Mouse (Mus musculus) MEL (cell line): Measurements from ENCODE around the gene Foxn2. TPM values are rescaled to one million over a fixed set of nuclear protein-coding genes. Genes with fewer than 3 reads are reported as not detected.

Source experiments
- DNase-seq: peaks from one replicate; pipeline ENCODE4 v3.0.0; 2011; ENCODE audit warnings: low read depth, low spot score
- H3K27ac ChIP-seq: 2 replicates; pipeline ENCODE4 v1.5.1; 2012; ENCODE audit warnings: low read depth, mild to moderate bottlenecking, control low read depth, low read length, moderate library complexity; ENCODE audit not compliant: control insufficient read depth
- H3K27me3 ChIP-seq, 2 experiments: fragments of 150-350 bp in 1 of 2; sonication (generic) in 1 of 2; 2 replicates each; pipeline ENCODE4 v1.6.1; 2012; ENCODE audit warnings: low read length in 2 of 2, mild to moderate bottlenecking in 2 of 2, improper control_type of control experiment in 1 of 2, moderate library complexity in 1 of 2; ENCODE audit not compliant: insufficient read depth in 2 of 2, control insufficient read depth in 1 of 2
- H3K36me3 ChIP-seq, 2 experiments: 2 replicates each; pipeline ENCODE4 v1.6.1; 2012 to 2014; ENCODE audit warnings: low read length in 2 of 2, improper control_type of control experiment in 1 of 2, inconsistent platforms in 1 of 2, mild to moderate bottlenecking in 1 of 2; ENCODE audit not compliant: insufficient read depth in 2 of 2, control insufficient read depth in 1 of 2
- H3K4me1 ChIP-seq, 2 experiments: fragments of 150-350 bp in 1 of 2; sonication (generic) in 1 of 2; 2 replicates each; pipeline ENCODE4 v1.6.1; 2012; ENCODE audit warnings: low read length in 2 of 2, improper control_type of control experiment in 1 of 2, mild to moderate bottlenecking in 1 of 2; ENCODE audit not compliant: insufficient read depth in 2 of 2, control insufficient read depth in 1 of 2
- H3K4me3 ChIP-seq, 2 experiments: fragments of 150-350 bp in 1 of 2; sonication (generic) in 1 of 2; 2 replicates each; pipeline ENCODE4 v1.5.1; 2012; ENCODE audit warnings: low read depth in 2 of 2, low read length in 2 of 2, mild to moderate bottlenecking in 2 of 2, moderate library complexity in 2 of 2, control low read depth in 1 of 2, improper control_type of control experiment in 1 of 2; ENCODE audit not compliant: control insufficient read depth in 1 of 2, insufficient read depth in 1 of 2
- H3K79me2 ChIP-seq: 2 replicates; pipeline ENCODE4 v1.6.1; 2012; ENCODE audit warnings: mild to moderate bottlenecking, low read length, moderate library complexity; ENCODE audit not compliant: control insufficient read depth, poor library complexity, insufficient read depth
- H3K9ac ChIP-seq: 2 replicates; pipeline ENCODE4 v1.6.1; 2012; ENCODE audit warnings: low read depth, mild to moderate bottlenecking, control low read depth, low read length, moderate library complexity; ENCODE audit not compliant: control insufficient read depth, poor library complexity, severe bottlenecking
- H3K9me3 ChIP-seq: fragments of 150-350 bp; sonication (generic); replicated peaks from 2 replicates; pipeline ENCODE4 v1.6.1; 2012; ENCODE audit warnings: mild to moderate bottlenecking, low read length, improper control_type of control experiment, moderate library complexity; ENCODE audit not compliant: insufficient read depth
- ELF1 ChIP-seq: IDR thresholded peaks from 2 replicates; pipeline ENCODE4 v1.6.1; 2014; ENCODE audit warnings: low read depth, mild to moderate bottlenecking, inconsistent platforms, low read length, improper control_type of control experiment, moderate library complexity
- EP300 ChIP-seq, 2 experiments: IDR thresholded peaks; 2 replicates each; pipeline ENCODE4 v1.6.1; 2011; ENCODE audit warnings: improper control_type of control experiment in 2 of 2, low read length in 2 of 2, low read depth in 1 of 2, mild to moderate bottlenecking in 1 of 2
- ETS1 ChIP-seq: IDR thresholded peaks from 2 replicates; pipeline ENCODE4 v1.6.1; 2012; ENCODE audit warnings: low read depth, mild to moderate bottlenecking, inconsistent platforms, low read length, improper control_type of control experiment, moderate library complexity
- GATA1 ChIP-seq: IDR thresholded peaks from 2 replicates; pipeline ENCODE4 v1.6.1; 2011; ENCODE audit warnings: low read depth, low read length, improper control_type of control experiment
- MAFK ChIP-seq: IDR thresholded peaks from 2 replicates; pipeline ENCODE4 v1.6.1; 2011; ENCODE audit warnings: low read depth, mild to moderate bottlenecking, low read length, improper control_type of control experiment, borderline replicate concordance
- MAX ChIP-seq: IDR thresholded peaks from 2 replicates; pipeline ENCODE4 v1.6.1; 2011; ENCODE audit warnings: low read length, improper control_type of control experiment
- MYC ChIP-seq: IDR thresholded peaks from 2 replicates; pipeline ENCODE4 v1.6.1; 2011; ENCODE audit warnings: low read depth, mild to moderate bottlenecking, low read length, improper control_type of control experiment, moderate library complexity
- POLR2A ChIP-seq, 2 experiments: IDR thresholded peaks; 2 replicates each; pipeline ENCODE4 v1.6.1; 2011 to 2012; ENCODE audit warnings: low read length in 2 of 2, mild to moderate bottlenecking in 2 of 2, control low read depth in 1 of 2, improper control_type of control experiment in 1 of 2, low read depth in 1 of 2, moderate library complexity in 1 of 2; ENCODE audit not compliant: control insufficient read depth in 1 of 2, insufficient read depth in 1 of 2, poor library complexity in 1 of 2
- SIN3A ChIP-seq: IDR thresholded peaks from 2 replicates; pipeline ENCODE4 v1.6.1; 2012; ENCODE audit warnings: low read length, improper control_type of control experiment, inconsistent platforms
- TBP ChIP-seq: IDR thresholded peaks from 2 replicates; pipeline ENCODE4 v1.8.0; 2011; ENCODE audit warnings: low read depth, low read length, improper control_type of control experiment
- TCF12 ChIP-seq: IDR thresholded peaks from 2 replicates; pipeline ENCODE4 v1.6.1; 2014; ENCODE audit warnings: low read depth, mild to moderate bottlenecking, inconsistent platforms, low read length, improper control_type of control experiment, moderate library complexity
- USF1 ChIP-seq: IDR thresholded peaks from 2 replicates; pipeline ENCODE4 v1.6.1; 2014; ENCODE audit warnings: low read depth, mild to moderate bottlenecking, inconsistent platforms, low read length, improper control_type of control experiment, moderate library complexity
- USF2 ChIP-seq, 2 experiments: IDR thresholded peaks; 2 replicates each; pipeline ENCODE4 v1.6.1; 2011 to 2012; ENCODE audit warnings: improper control_type of control experiment in 2 of 2, low read length in 2 of 2, borderline replicate concordance in 1 of 2, inconsistent platforms in 1 of 2, low read depth in 1 of 2, mild to moderate bottlenecking in 1 of 2; ENCODE audit not compliant: insufficient read depth in 1 of 2
- ZKSCAN1 ChIP-seq: IDR thresholded peaks from 2 replicates; pipeline ENCODE4 v1.6.1; 2012; ENCODE audit warnings: low read depth, mild to moderate bottlenecking, inconsistent platforms, low read length, improper control_type of control experiment, moderate library complexity
- ZMIZ1 ChIP-seq: IDR thresholded peaks from 2 replicates; pipeline ENCODE4 v1.6.1; 2012; ENCODE audit warnings: low read depth, mild to moderate bottlenecking, inconsistent platforms, low read length, improper control_type of control experiment, moderate library complexity
- polyA plus RNA-seq, 2 experiments: library from polyadenylated mRNA; stranded (reverse) in 1 of 2; unstranded in 1 of 2; fragments of >175 nt in 1 of 2; fragments of >200 nt in 1 of 2; gene quantifications; 2 replicates each; pipeline versions ENCODE4 v1.2.1 to v1.2.4; 2012; ENCODE audit warnings: low replicate concordance in 2 of 2, low read depth in 1 of 2; ENCODE audit not compliant: insufficient read length in 2 of 2, insufficient read depth in 1 of 2, missing spikeins in 1 of 2
- total RNA-seq: library from RNA; depleted of rRNA; stranded (reverse); fragments of 300-350 nt; gene quantifications from 2 replicates; pipeline ENCODE4 v1.2.3, GENCODE M21; 2012

Gene Foxn2
- total and polyA plus RNA-seq, 3 experiments = 20.0 to 133 (median 21.7) TPM

DNA sequence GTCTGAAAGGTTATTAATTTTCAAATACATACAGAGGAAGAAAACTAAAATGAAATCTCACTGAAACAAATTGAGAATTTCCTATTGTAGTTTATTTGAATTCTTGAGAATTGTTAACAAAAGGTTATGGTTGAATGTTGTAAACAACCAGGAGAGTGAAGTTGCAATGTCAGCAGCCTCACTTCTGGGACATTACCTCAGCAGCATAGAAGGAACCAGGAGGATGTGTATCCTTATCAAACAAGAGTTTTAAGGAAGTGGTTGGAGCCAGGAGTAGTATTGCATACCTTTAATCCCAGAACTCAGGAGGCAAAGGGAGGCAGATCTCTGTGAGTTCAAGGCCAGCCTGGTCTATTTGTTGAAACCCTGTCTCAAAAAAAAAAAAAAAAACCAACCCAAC, 37.2 kb downstream of the Foxn2 start:
- TF ChIP-seq POLR2A (IDR thresholded peaks at IDR 0.05; ENCODE audit: control insufficient read depth in 1 of 2, insufficient read depth in 1 of 2, low read depth in 1 of 2, low read length in 2 of 2, poor library complexity in 1 of 2) (no peak), MAFK (peak; percentile 75), GATA1 (peak; percentile 36; the same call in 1 of the 2 replicates), ETS1 (peak; percentile 59)
- H3K4me1 ChIP-seq = peaks cover 26 to 30% of the 10 kb centered on the region in 2 experiments
- no peak overlapping the region for H3K4me3 ChIP-seq
- H3K36me3 ChIP-seq = peaks cover 3 to 41% of the 10 kb centered on the region in 2 experiments; a peak in 3 of 4 replicates
- no peaks in the 10 kb centered on the region for H3K9me3 ChIP-seq
- H3K27ac ChIP-seq = no peak overlapping the region
- peak; percentile 47 for DNase-seq
- H3K9ac ChIP-seq = no peak overlapping the region
- no peaks in the 10 kb centered on the region for H3K27me3 ChIP-seq
- H3K79me2 ChIP-seq = peaks cover 5% of the 10 kb centered on the region

DNA sequence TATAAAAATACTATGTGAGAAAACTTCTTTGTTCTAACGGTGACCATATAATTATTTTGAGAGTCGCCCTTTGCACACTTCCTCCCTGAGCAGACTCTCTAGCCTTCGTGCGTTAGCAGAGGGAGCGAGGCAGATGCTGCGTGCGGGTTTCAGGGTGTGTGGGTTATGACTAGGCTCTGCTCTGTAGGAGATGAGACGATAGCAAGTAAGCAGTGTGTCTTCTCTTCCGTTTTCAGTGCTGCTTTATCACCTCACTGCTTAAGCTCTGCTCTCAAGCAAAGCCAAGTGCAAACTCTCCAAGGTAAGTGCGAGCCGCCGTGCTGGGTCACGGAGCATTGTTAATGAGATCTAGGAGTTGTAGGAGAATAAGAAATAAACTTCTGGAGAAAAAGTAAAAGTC, 38.5 kb downstream of the Foxn2 start:
- H3K36me3 ChIP-seq = peaks cover 6 to 40% of the 10 kb centered on the region in 2 experiments; a peak in 3 of 4 replicates
- no peaks in the 10 kb centered on the region for H3K9me3 ChIP-seq
- peak overlapping the region; percentile 36; the same call in 1 of the 2 replicates for H3K9ac ChIP-seq
- H3K4me1 ChIP-seq = peaks cover 26 to 30% of the 10 kb centered on the region in 2 experiments
- DNase-seq = peak; percentile 92
- peak overlapping the region in 1 of 2 experiments; percentile 13; a peak in 1 of 4 replicates for H3K4me3 ChIP-seq
- peak overlapping the region; percentile 29 for H3K27ac ChIP-seq
- TF ChIP-seq USF1 = no peak
- TF ChIP-seq ETS1 = peak; percentile 65; the same call in 1 of the 2 replicates
- peak; percentile 37; the same call in 1 of the 2 replicates for TF ChIP-seq TCF12
- no peak for TF ChIP-seq ZKSCAN1
- peak; percentile 30; the same call in 1 of the 2 replicates for TF ChIP-seq ELF1
- TF ChIP-seq EP300 (IDR thresholded peaks at IDR 0.05; ENCODE audit: low read depth in 1 of 2, low read length in 2 of 2) = peak; percentile 73 to 79
- TF ChIP-seq ZMIZ1 = no peak
- peak in 1 of 2 experiments; percentile 51; a peak in 1 of 4 replicates for TF ChIP-seq POLR2A (IDR thresholded peaks at IDR 0.05; ENCODE audit: control insufficient read depth in 1 of 2, insufficient read depth in 1 of 2, low read depth in 1 of 2, low read length in 2 of 2, poor library complexity in 1 of 2)
- 0 out of 2 replicates have a peak, but pooled peaks have one; percentile 59 for TF ChIP-seq MYC
- TF ChIP-seq MAX = peak; percentile 62
- peak; percentile 83 for TF ChIP-seq GATA1
- peak; percentile 69 for TF ChIP-seq TBP
- no peak for TF ChIP-seq USF2 (IDR thresholded peaks at IDR 0.05; ENCODE audit: borderline replicate concordance in 1 of 2, insufficient read depth in 1 of 2, low read depth in 1 of 2, low read length in 2 of 2)
- TF ChIP-seq SIN3A = peak; percentile 60; the same call in 1 of the 2 replicates
- H3K79me2 ChIP-seq = peaks cover 5% of the 10 kb centered on the region
- H3K27me3 ChIP-seq = no peaks in the 10 kb centered on the region
